Mouse (Mus musculus): ENCODE measurements around the gene Ccdc102a.
"Not testable (repeated sequence)": the region's sequence is repeated elsewhere in the genome, so short reads cannot be mapped to it uniquely, and the experiment has no call there.

DNA sequence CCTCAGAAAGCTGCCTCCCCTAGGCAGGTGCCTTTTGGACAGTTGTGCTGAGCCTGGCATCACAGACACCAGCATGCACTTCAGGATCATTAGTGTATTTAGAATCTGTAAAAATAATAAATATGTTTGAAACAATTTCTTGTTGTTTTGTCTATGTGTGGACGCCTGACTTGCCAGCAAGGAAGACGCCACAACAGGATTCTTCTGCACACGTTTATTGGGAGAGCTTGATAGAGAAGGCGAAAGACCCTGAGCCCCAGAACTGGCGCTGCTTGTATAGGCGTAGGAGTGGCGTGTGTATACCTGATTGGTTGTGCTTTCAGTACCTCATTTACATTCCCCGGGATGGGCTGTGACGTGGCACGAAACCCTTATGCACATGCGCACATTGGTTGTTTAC is 63.1 kb downstream of the Ccdc102a start:
- TF ChIP-seq EP300 (IDR thresholded peaks at IDR 0.05; ENCODE audit: insufficient read depth, low read depth, low read length); CTCF (IDR thresholded peaks at IDR 0.05): not testable (repeated sequence)
